Mouse (Mus musculus) intestine, embryonic 14.5 days (tissue): Measurements from ENCODE around the gene Smarcal1. TPM values are rescaled to one million over a fixed set of nuclear protein-coding genes. Genes with fewer than 3 reads are reported as not detected.

Experiments used
- ATAC-seq: fragments of 200-750 bp; cut with Nextera tagmentation; replicated peaks from 2 replicates; pipeline ENCODE4 v1.8.0; 2017; ENCODE audit warnings: low read depth, moderate number of reproducible peaks, moderate TSS enrichment, moderate library complexity; ENCODE audit not compliant: low FRiP score, low TSS enrichment
- DNase-seq: peaks from one replicate; pipeline ENCODE4 v3.0.0-alpha.2; 2018; ENCODE audit warnings: low spot score
- H3K27ac ChIP-seq: fragments of 300-500 bp; sonication (generic); 2 replicates; pipeline ENCODE4 v1.5.1; 2014; ENCODE audit warnings: low read depth, mild to moderate bottlenecking, control low read depth
- H3K27me3 ChIP-seq: fragments of 300-500 bp; sonication (generic); replicated peaks from 2 replicates; pipeline ENCODE4 v1.6.1; 2014; ENCODE audit warnings: low read length, control low read depth; ENCODE audit not compliant: control insufficient read depth, insufficient read depth
- H3K36me3 ChIP-seq: fragments of 300-500 bp; sonication (generic); 2 replicates; pipeline ENCODE4 v1.6.1; 2014; ENCODE audit warnings: low read length, control low read depth; ENCODE audit not compliant: control insufficient read depth, insufficient read depth
- H3K4me1 ChIP-seq: fragments of 300-500 bp; sonication (generic); replicated peaks from 2 replicates; pipeline ENCODE4 v1.6.1; 2014; ENCODE audit warnings: low read length, control low read depth, mixed read lengths; ENCODE audit not compliant: control insufficient read depth, insufficient read depth
- H3K4me2 ChIP-seq: fragments of 300-500 bp; sonication (generic); 2 replicates; pipeline ENCODE4 v1.6.1; 2014; ENCODE audit warnings: low read length
- H3K4me3 ChIP-seq: fragments of 300-500 bp; sonication (generic); 2 replicates; pipeline ENCODE4 v1.5.1; 2014; ENCODE audit warnings: low read depth, low read length, control low read depth, mixed read lengths
- H3K9ac ChIP-seq: fragments of 300-500 bp; sonication (generic); 2 replicates; pipeline ENCODE4 v1.6.1; 2014; ENCODE audit warnings: mild to moderate bottlenecking, low read length
- H3K9me3 ChIP-seq: fragments of 300-500 bp; sonication (generic); 2 replicates; pipeline ENCODE4 v1.6.1; 2016; ENCODE audit warnings: low read length, control low read depth; ENCODE audit not compliant: control insufficient read depth
- WGBS: fragments of 180-500 bp; shearing (Covaris S2); extraction: QIAGEN DNeasy Blood & Tissue Kit; methylation state at CpG from one replicate; pipeline ENCODE4 v1.1.7; 2014; 5-methylcytosine and 5-hydroxymethylcytosine counted together
- polyA plus RNA-seq: library from polyadenylated mRNA; unstranded; fragments of >200 nt; fragmentation: Nextera tagmentation; extraction: Ambion mirVana; gene quantifications from 2 replicates; pipeline ENCODE4 v1.2.1, GENCODE M21; 2014

Gene Smarcal1
- polyA plus RNA-seq, 1 experiment from 2014 or later, result 23.2 TPM

- ATAC-seq (no peak), DNase-seq (no peak)
- H3K4me1 ChIP-seq, result no peaks in the 10 kb centered on the region
- WGBS, result 61% methylated on average over 6 of the region's 6 CpGs
- H3K9ac ChIP-seq, result no peak overlapping the region
- no peaks in the 10 kb centered on the region for H3K27me3 ChIP-seq
- H3K4me3 ChIP-seq, result no peak overlapping the region
- H3K4me2 ChIP-seq, result no peak overlapping the region
- H3K36me3 ChIP-seq, result no peaks in the 10 kb centered on the region
- H3K9me3 ChIP-seq, result no peaks in the 10 kb centered on the region
- no peak overlapping the region for H3K27ac ChIP-seq
These were observed 18.6 kb upstream of the Smarcal1 start for GRCm38 (mm10) chr1:72564334-72564962.

- no peak for DNase-seq
- ATAC-seq, result no peak
- no peak overlapping the region for H3K4me3 ChIP-seq
- H3K4me2 ChIP-seq, result no peak overlapping the region
- H3K27ac ChIP-seq, result no peak overlapping the region
- no peak overlapping the region for H3K9ac ChIP-seq
- no peaks in the 10 kb centered on the region for H3K27me3 ChIP-seq
- 38% methylated on average over 9 of the region's 9 CpGs for WGBS
- H3K36me3 ChIP-seq, result no peaks in the 10 kb centered on the region
- H3K4me1 ChIP-seq, result no peaks in the 10 kb centered on the region
- no peaks in the 10 kb centered on the region for H3K9me3 ChIP-seq
These were observed 16.0 kb upstream of the Smarcal1 start for GRCm38 (mm10) chr1:72567056-72567455.

- Histone ChIP-seq H3K4me1 (no peaks in the 10 kb centered on the region), H3K9ac (no peak overlapping the region), H3K4me3 (no peak overlapping the region), H3K27ac (no peak overlapping the region), H3K27me3 (no peaks in the 10 kb centered on the region), H3K9me3 (no peaks in the 10 kb centered on the region), H3K4me2 (no peak overlapping the region), H3K36me3 (no peaks in the 10 kb centered on the region)
- WGBS, result 95% methylated on average over 8 of the region's 8 CpGs
- DNase-seq, result no peak
- ATAC-seq, result no peak
These were observed 14.3 kb upstream of the Smarcal1 start for GRCm38 (mm10) chr1:72568725-72569124.

- no peak for ATAC-seq
- no peaks in the 10 kb centered on the region for H3K27me3 ChIP-seq
These were observed 9.0 kb upstream of the Smarcal1 start for GRCm38 (mm10) chr1:72574047-72574446.

GRCm38 (mm10) chr1:72574608-72575007 lies 8.4 kb upstream of the Smarcal1 start:
- DNase-seq (no peak), ATAC-seq (no peak)
- Histone ChIP-seq H3K9me3 (no peaks in the 10 kb centered on the region), H3K4me1 (no peaks in the 10 kb centered on the region), H3K36me3 (no peaks in the 10 kb centered on the region), H3K27me3 (no peaks in the 10 kb centered on the region), H3K27ac (no peak overlapping the region), H3K4me3 (no peak overlapping the region), H3K9ac (no peak overlapping the region), H3K4me2 (no peak overlapping the region)
- 22% methylated on average over 7 of the region's 7 CpGs for WGBS

More at GRCm38 (mm10) chr1:72574047-72574446, 9.0 kb upstream of the Smarcal1 start:
- H3K36me3 ChIP-seq, result no peaks in the 10 kb centered on the region
- H3K4me2 ChIP-seq, result no peak overlapping the region
- no peak overlapping the region for H3K27ac ChIP-seq
- no peak for DNase-seq
- H3K4me1 ChIP-seq, result no peaks in the 10 kb centered on the region
- 42% methylated on average over 7 of the region's 7 CpGs for WGBS
- no peak overlapping the region for H3K9ac ChIP-seq
- no peaks in the 10 kb centered on the region for H3K9me3 ChIP-seq
- H3K4me3 ChIP-seq, result no peak overlapping the region

GRCm38 (mm10) chr1:72575121-72575520 lies 7.9 kb upstream of the Smarcal1 start:
- no peaks in the 10 kb centered on the region for H3K4me1 ChIP-seq

GRCm38 (mm10) chr1:72577481-72577922 lies 5.5 kb upstream of the Smarcal1 start:
- no peak overlapping the region for H3K27ac ChIP-seq
- H3K27me3 ChIP-seq, result no peaks in the 10 kb centered on the region
- no peaks in the 10 kb centered on the region; the same call in 1 of the 2 replicates for H3K4me1 ChIP-seq
- WGBS, result 15% methylated on average over 12 of the region's 12 CpGs
- ATAC-seq (no peak), DNase-seq (no peak)
- no peaks in the 10 kb centered on the region for H3K9me3 ChIP-seq
- H3K4me2 ChIP-seq, result peak overlapping the region; percentile 3; the same call in 1 of the 2 replicates
- H3K9ac ChIP-seq, result no peak overlapping the region
- H3K4me3 ChIP-seq, result no peak overlapping the region
- H3K36me3 ChIP-seq, result no peaks in the 10 kb centered on the region

More at GRCm38 (mm10) chr1:72575121-72575520, 7.9 kb upstream of the Smarcal1 start:
- DNase-seq (no peak), ATAC-seq (no peak)
- Histone ChIP-seq H3K9ac (no peak overlapping the region), H3K27me3 (no peaks in the 10 kb centered on the region), H3K4me2 (no peak overlapping the region), H3K36me3 (no peaks in the 10 kb centered on the region), H3K27ac (no peak overlapping the region), H3K9me3 (no peaks in the 10 kb centered on the region), H3K4me3 (no peak overlapping the region)
- 50% methylated on average over 4 of the region's 4 CpGs for WGBS

GRCm38 (mm10) chr1:72578351-72578750 lies 4.7 kb upstream of the Smarcal1 start:
- no peak overlapping the region for H3K9ac ChIP-seq
- H3K4me3 ChIP-seq, result no peak overlapping the region
- DNase-seq (no peak), ATAC-seq (no peak)
- no peaks in the 10 kb centered on the region for H3K27me3 ChIP-seq
- 44% methylated on average over 15 of the region's 15 CpGs for WGBS
- no peaks in the 10 kb centered on the region for H3K9me3 ChIP-seq
- no peaks in the 10 kb centered on the region for H3K36me3 ChIP-seq
- H3K27ac ChIP-seq, result no peak overlapping the region
- no peaks in the 10 kb centered on the region; the same call in 1 of the 2 replicates for H3K4me1 ChIP-seq
- no peak overlapping the region for H3K4me2 ChIP-seq

GRCm38 (mm10) chr1:72578806-72579205 lies 4.2 kb upstream of the Smarcal1 start:
- Histone ChIP-seq H3K9me3 (no peaks in the 10 kb centered on the region), H3K9ac (no peak overlapping the region), H3K4me3 (no peak overlapping the region), H3K4me2 (no peak overlapping the region), H3K4me1 (peaks cover 3% of the 10 kb centered on the region), H3K27ac (no peak overlapping the region), H3K36me3 (no peaks in the 10 kb centered on the region), H3K27me3 (no peaks in the 10 kb centered on the region)
- DNase-seq (no peak), ATAC-seq (no peak)
- 23% methylated on average over 4 of the region's 4 CpGs for WGBS
